Mouse (Mus musculus): ENCODE measurements around the gene Kcne2. TPM values are rescaled to one million over a fixed set of nuclear protein-coding genes. Genes with fewer than 3 reads are reported as not detected.

Kcne2 gene
- under 1 TPM in 1 of 2 experiments, not detected in 1; 0.82 TPM for total RNA-seq (2021)
- long read RNA-seq, experiment 1, result 0 reads
- long read RNA-seq, experiment 2, result 0 reads

- no peak for DNase-seq (ENCODE audit: low spot score in 2 of 2)
- Histone ChIP-seq H3K4me3 (no peak within 1 kb of the TSS), H3K27ac (no peak within 1 kb of the TSS)
- no peak for TF ChIP-seq CTCF (conservative IDR thresholded peaks at IDR 0.05)
Measured at GRCm38 (mm10) chr16:92292101-92292500, at the start of gene Kcne2. TSS of gene Kcne2 (plus strand) at chr16:92292389.

GRCm38 (mm10) chr16:92245909-92246308, 46.3 kb upstream of the Kcne2 start:
- no peak overlapping the region for H3K4me3 ChIP-seq
- no peak for DNase-seq (ENCODE audit: low spot score in 2 of 2)
- TF ChIP-seq CTCF (conservative IDR thresholded peaks at IDR 0.05), result no peak
- H3K27ac ChIP-seq, result no peak overlapping the region

GRCm38 (mm10) chr16:92246974-92247373, 45.2 kb upstream of the Kcne2 start:
- H3K27ac ChIP-seq, result no peak overlapping the region
- no peak for DNase-seq (ENCODE audit: low spot score in 2 of 2)
- H3K4me3 ChIP-seq, result no peak overlapping the region
- TF ChIP-seq CTCF (conservative IDR thresholded peaks at IDR 0.05), result no peak

GRCm38 (mm10) chr16:92247700-92248099, 44.5 kb upstream of the Kcne2 start:
- TF ChIP-seq CTCF (conservative IDR thresholded peaks at IDR 0.05), result no peak

GRCm38 (mm10) chr16:92249681-92250080, 42.5 kb upstream of the Kcne2 start:
- Histone ChIP-seq H3K27ac (no peak overlapping the region), H3K4me3 (no peak overlapping the region)
- DNase-seq (ENCODE audit: low spot score in 2 of 2), result no peak
- TF ChIP-seq CTCF (conservative IDR thresholded peaks at IDR 0.05), result no peak

More at GRCm38 (mm10) chr16:92247700-92248099, 44.5 kb upstream of the Kcne2 start:
- H3K27ac ChIP-seq, result no peak overlapping the region
- H3K4me3 ChIP-seq, result no peak overlapping the region
- no peak for DNase-seq (ENCODE audit: low spot score in 2 of 2)

GRCm38 (mm10) chr16:92250452-92250851, 41.7 kb upstream of the Kcne2 start:
- DNase-seq (ENCODE audit: low spot score in 2 of 2), result no peak
- no peak overlapping the region for H3K4me3 ChIP-seq
- no peak overlapping the region for H3K27ac ChIP-seq
- TF ChIP-seq CTCF (conservative IDR thresholded peaks at IDR 0.05), result no peak

- no peak overlapping the region for H3K27ac ChIP-seq
- H3K4me3 ChIP-seq, result no peak overlapping the region
- TF ChIP-seq CTCF (conservative IDR thresholded peaks at IDR 0.05), result no peak
Measured at GRCm38 (mm10) chr16:92254316-92254715, 37.9 kb upstream of the Kcne2 start.

GRCm38 (mm10) chr16:92267861-92268260, 24.3 kb upstream of the Kcne2 start:
- no peak for DNase-seq (ENCODE audit: low spot score in 2 of 2)
- no peak for TF ChIP-seq CTCF (conservative IDR thresholded peaks at IDR 0.05)
- no peak overlapping the region for H3K4me3 ChIP-seq

More at GRCm38 (mm10) chr16:92254316-92254715, 37.9 kb upstream of the Kcne2 start:
- DNase-seq (ENCODE audit: low spot score in 2 of 2), result no peak

GRCm38 (mm10) chr16:92274516-92274915, 17.7 kb upstream of the Kcne2 start:
- no peak overlapping the region for H3K27ac ChIP-seq
- no peak for DNase-seq (ENCODE audit: low spot score in 2 of 2)
- TF ChIP-seq CTCF (conservative IDR thresholded peaks at IDR 0.05), result no peak
- H3K4me3 ChIP-seq, result no peak overlapping the region

More at GRCm38 (mm10) chr16:92267861-92268260, 24.3 kb upstream of the Kcne2 start:
- H3K27ac ChIP-seq, result no peak overlapping the region

- Histone ChIP-seq H3K27ac (no peak overlapping the region), H3K4me3 (no peak overlapping the region)
- DNase-seq (ENCODE audit: low spot score in 2 of 2), result no peak
- no peak for TF ChIP-seq CTCF (conservative IDR thresholded peaks at IDR 0.05)
Measured at GRCm38 (mm10) chr16:92275526-92275925, 16.7 kb upstream of the Kcne2 start.

- no peak for DNase-seq (ENCODE audit: low spot score in 2 of 2)
- Histone ChIP-seq H3K27ac (no peak overlapping the region), H3K4me3 (no peak overlapping the region)
- TF ChIP-seq CTCF (conservative IDR thresholded peaks at IDR 0.05), result no peak
Measured at GRCm38 (mm10) chr16:92282671-92283070, 9.5 kb upstream of the Kcne2 start.

- DNase-seq (ENCODE audit: low spot score in 2 of 2), result no peak
- Histone ChIP-seq H3K4me3 (no peak overlapping the region), H3K27ac (no peak overlapping the region)
- no peak for TF ChIP-seq CTCF (conservative IDR thresholded peaks at IDR 0.05)
Measured at GRCm38 (mm10) chr16:92285068-92285467, 7.1 kb upstream of the Kcne2 start.

GRCm38 (mm10) chr16:92286609-92287008, 5.6 kb upstream of the Kcne2 start:
- peak; percentile 77 to 93 for DNase-seq (ENCODE audit: low spot score in 2 of 2)
- Histone ChIP-seq H3K27ac (no peak overlapping the region), H3K4me3 (no peak overlapping the region)
- TF ChIP-seq CTCF (conservative IDR thresholded peaks at IDR 0.05), result peak; percentile 97

- DNase-seq (ENCODE audit: low spot score in 2 of 2), result peak in 1 of 2 experiments; percentile 49
- TF ChIP-seq CTCF (conservative IDR thresholded peaks at IDR 0.05), result peak; percentile 74
- H3K27ac ChIP-seq, result no peak overlapping the region
- H3K4me3 ChIP-seq, result no peak overlapping the region
Measured at GRCm38 (mm10) chr16:92288778-92289177, 3.4 kb upstream of the Kcne2 start.

Data from layer of hippocampus, adult 2 months (tissue).